Mouse (Mus musculus) hindbrain, embryonic 13.5 days (tissue): ENCODE measurements around the gene Gm43064. TPM values are rescaled to one million over a fixed set of nuclear protein-coding genes. Genes with fewer than 3 reads are reported as not detected.
"Not testable (repeated sequence)": the region's sequence is repeated elsewhere in the genome, so short reads cannot be mapped to it uniquely, and the experiment has no call there.

Experiments used
- ATAC-seq: fragments of 200-750 bp; cut with Nextera tagmentation; 2 replicates; pipeline ENCODE4 v1.8.0; 2017; ENCODE audit warnings: moderate TSS enrichment; ENCODE audit not compliant: low FRiP score
- H3K27ac ChIP-seq: fragments of 300-500 bp; sonication (generic); 2 replicates; pipeline ENCODE4 v1.5.1; 2015; ENCODE audit warnings: inconsistent platforms, mild to moderate bottlenecking, moderate library complexity
- H3K27me3 ChIP-seq: fragments of 300-500 bp; sonication (generic); 2 replicates; pipeline ENCODE4 v1.6.1; 2015; ENCODE audit warnings: mild to moderate bottlenecking, inconsistent platforms
- H3K36me3 ChIP-seq: fragments of 300-500 bp; sonication (generic); 2 replicates; pipeline ENCODE4 v1.6.1; 2015; ENCODE audit warnings: mild to moderate bottlenecking, inconsistent platforms
- H3K4me1 ChIP-seq: fragments of 300-500 bp; sonication (generic); replicated peaks from 2 replicates; pipeline ENCODE4 v1.6.1; 2015; ENCODE audit warnings: inconsistent platforms
- H3K4me2 ChIP-seq: fragments of 300-500 bp; sonication (generic); 2 replicates; pipeline ENCODE4 v1.6.1; 2015; ENCODE audit warnings: inconsistent platforms, mild to moderate bottlenecking, moderate library complexity
- H3K4me3 ChIP-seq: fragments of 300-500 bp; sonication (generic); 2 replicates; pipeline ENCODE4 v1.5.1; 2015; ENCODE audit warnings: mild to moderate bottlenecking, inconsistent platforms
- H3K9ac ChIP-seq: fragments of 300-500 bp; sonication (generic); 2 replicates; pipeline ENCODE4 v1.6.1; 2015; ENCODE audit warnings: mild to moderate bottlenecking, inconsistent platforms
- H3K9me3 ChIP-seq: fragments of 300-500 bp; sonication (generic); 2 replicates; pipeline ENCODE4 v1.6.1; 2016; ENCODE audit warnings: inconsistent platforms
- WGBS: fragments of 180-500 bp; shearing (Covaris S2); methylation state at CpG from one replicate; pipeline ENCODE4 v1.1.7; 2015; 5-methylcytosine and 5-hydroxymethylcytosine counted together
- polyA plus RNA-seq: library from polyadenylated mRNA; unstranded; fragments of >200 nt; fragmentation: Nextera tagmentation; extraction: Ambion mirVana; gene quantifications from 2 replicates; pipeline ENCODE4 v1.2.1, GENCODE M21; 2015

The Gm43064 gene
- polyA plus RNA-seq, 1 experiment from 2014 or later = 0.53 TPM

GRCm38 (mm10) chr3:103805671-103806070 lies 3.7 kb upstream of the Gm43064 start:
- no peak overlapping the region for H3K9ac ChIP-seq
- 95% methylated on average over 1 of the region's 1 CpGs for WGBS

GRCm38 (mm10) chr3:103809799-103810150 lies 402 bp downstream of the Gm43064 start:
- Histone ChIP-seq H3K4me2 (peak overlapping the region; percentile 68), H3K4me3 (peak overlapping the region; percentile 82), H3K9me3 (no peaks in the 10 kb centered on the region), H3K4me1 (peaks cover 18% of the 10 kb centered on the region), H3K9ac (peak overlapping the region; percentile 89), H3K36me3 (peaks cover 22% of the 10 kb centered on the region), H3K27ac (peak overlapping the region; percentile 94), H3K27me3 (no peaks in the 10 kb centered on the region)
- peak; percentile 78 for ATAC-seq
- WGBS = 4% methylated on average over 14 of the region's 14 CpGs

More at GRCm38 (mm10) chr3:103805671-103806070, 3.7 kb upstream of the Gm43064 start:
- Histone ChIP-seq H3K9me3 (no peaks in the 10 kb centered on the region), H3K27me3 (no peaks in the 10 kb centered on the region), H3K27ac (no peak overlapping the region), H3K36me3 (peaks cover 44% of the 10 kb centered on the region), H3K4me3 (no peak overlapping the region), H3K4me2 (no peak overlapping the region), H3K4me1 (peaks cover 18% of the 10 kb centered on the region)
- ATAC-seq = no peak

- H3K4me1 ChIP-seq = peaks cover 18% of the 10 kb centered on the region
- no peak overlapping the region for H3K4me2 ChIP-seq
- no peak overlapping the region for H3K9ac ChIP-seq
- no peaks in the 10 kb centered on the region for H3K27me3 ChIP-seq
- no peak overlapping the region for H3K4me3 ChIP-seq
- WGBS = 90% methylated on average over 6 of the region's 6 CpGs
- H3K27ac ChIP-seq = no peak overlapping the region
- no peaks in the 10 kb centered on the region for H3K9me3 ChIP-seq
- ATAC-seq = no peak
- H3K36me3 ChIP-seq = peaks cover 25% of the 10 kb centered on the region
Observed at GRCm38 (mm10) chr3:103810967-103811366, 1.6 kb downstream of the Gm43064 start.

- H3K4me2 ChIP-seq = no peak overlapping the region
- peaks cover 11% of the 10 kb centered on the region for H3K36me3 ChIP-seq
- H3K4me3 ChIP-seq = no peak overlapping the region
- no peak for ATAC-seq
- H3K9ac ChIP-seq = no peak overlapping the region
- no peak overlapping the region for H3K27ac ChIP-seq
- no peaks in the 10 kb centered on the region for H3K9me3 ChIP-seq
- H3K27me3 ChIP-seq = no peaks in the 10 kb centered on the region
- H3K4me1 ChIP-seq = peaks cover 3% of the 10 kb centered on the region; the same call in 1 of the 2 replicates
Observed at GRCm38 (mm10) chr3:103827548-103827947, 18.2 kb downstream of the Gm43064 start.

GRCm38 (mm10) chr3:103829036-103829435 lies 19.7 kb downstream of the Gm43064 start:
- no peak overlapping the region for H3K9ac ChIP-seq
- H3K4me1 ChIP-seq = no peaks in the 10 kb centered on the region
- H3K27ac ChIP-seq = no peak overlapping the region
- 88% methylated on average over 3 of the region's 3 CpGs for WGBS
- H3K4me3 ChIP-seq = no peak overlapping the region
- no peak for ATAC-seq
- H3K9me3 ChIP-seq = no peaks in the 10 kb centered on the region
- H3K36me3 ChIP-seq = 0 out of 2 replicates have a peak, but pooled peaks cover 4% of the 10 kb centered on the region
- H3K27me3 ChIP-seq = no peaks in the 10 kb centered on the region
- H3K4me2 ChIP-seq = no peak overlapping the region

- not testable (repeated sequence) for ATAC-seq
Observed at GRCm38 (mm10) chr3:103830681-103831080, 21.3 kb downstream of the Gm43064 start.

GRCm38 (mm10) chr3:103831146-103831545 lies 21.8 kb downstream of the Gm43064 start:
- no peak overlapping the region for H3K9ac ChIP-seq
- no peak overlapping the region for H3K4me3 ChIP-seq
- no peaks in the 10 kb centered on the region for H3K27me3 ChIP-seq
- WGBS = 85% methylated on average over 7 of the region's 7 CpGs
- no peak for ATAC-seq
- 0 out of 2 replicates have a peak, but pooled peaks cover 4% of the 10 kb centered on the region for H3K36me3 ChIP-seq
- H3K27ac ChIP-seq = no peak overlapping the region
- no peak overlapping the region for H3K4me2 ChIP-seq
- no peaks in the 10 kb centered on the region for H3K9me3 ChIP-seq
- no peaks in the 10 kb centered on the region for H3K4me1 ChIP-seq

More at GRCm38 (mm10) chr3:103830681-103831080, 21.3 kb downstream of the Gm43064 start:
- not testable (repeated sequence) for H3K4me3 ChIP-seq, H3K4me2 ChIP-seq, H3K9ac ChIP-seq, H3K9me3 ChIP-seq, H3K27me3 ChIP-seq, H3K36me3 ChIP-seq, H3K27ac ChIP-seq, H3K4me1 ChIP-seq
- WGBS = 54% methylated on average over 1 of the region's 1 CpGs

GRCm38 (mm10) chr3:103832426-103832825 lies 23.1 kb downstream of the Gm43064 start, which contains the start of gene Bcl2l15:
Bcl2l15 (plus strand) TSS chr3:103832601.
- Histone ChIP-seq H3K4me3 (no peak within 1 kb of the TSS), H3K4me1 (no peaks in the 10 kb centered on the region), H3K27ac (no peak within 1 kb of the TSS), H3K4me2 (no peak within 1 kb of the TSS), H3K9ac (no peak within 1 kb of the TSS), H3K36me3 (no peaks in the 10 kb centered on the region), H3K9me3 (no peaks in the 10 kb centered on the region), H3K27me3 (no peaks in the 10 kb centered on the region)
- ATAC-seq = no peak

- Histone ChIP-seq H3K9ac (no peak overlapping the region), H3K4me2 (no peak overlapping the region), H3K27ac (no peak overlapping the region), H3K4me1 (no peaks in the 10 kb centered on the region), H3K36me3 (no peaks in the 10 kb centered on the region), H3K4me3 (no peak overlapping the region), H3K27me3 (no peaks in the 10 kb centered on the region), H3K9me3 (no peaks in the 10 kb centered on the region)
- 90% methylated on average over 2 of the region's 2 CpGs for WGBS
- ATAC-seq = no peak
Observed at GRCm38 (mm10) chr3:103834001-103834400, 24.6 kb downstream of the Gm43064 start.

- Histone ChIP-seq H3K36me3 (no peaks in the 10 kb centered on the region), H3K4me3 (no peak overlapping the region), H3K4me2 (no peak overlapping the region), H3K4me1 (no peaks in the 10 kb centered on the region), H3K9ac (no peak overlapping the region), H3K27ac (no peak overlapping the region), H3K9me3 (no peaks in the 10 kb centered on the region), H3K27me3 (no peaks in the 10 kb centered on the region)
- WGBS = 82% methylated on average over 6 of the region's 6 CpGs
- no peak for ATAC-seq
Observed at GRCm38 (mm10) chr3:103835272-103835950, 26.0 kb downstream of the Gm43064 start.

GRCm38 (mm10) chr3:103835951-103836310 lies 26.6 kb downstream of the Gm43064 start:
- no peaks in the 10 kb centered on the region for H3K36me3 ChIP-seq
- 83% methylated on average over 10 of the region's 10 CpGs for WGBS
- no peaks in the 10 kb centered on the region for H3K27me3 ChIP-seq
- no peak overlapping the region for H3K4me2 ChIP-seq
- H3K9ac ChIP-seq = no peak overlapping the region
- no peaks in the 10 kb centered on the region for H3K9me3 ChIP-seq
- H3K4me3 ChIP-seq = no peak overlapping the region
- H3K27ac ChIP-seq = no peak overlapping the region
- H3K4me1 ChIP-seq = no peaks in the 10 kb centered on the region
- no peak for ATAC-seq

GRCm38 (mm10) chr3:103836453-103836852 lies 27.1 kb downstream of the Gm43064 start:
- Histone ChIP-seq H3K27me3 (no peaks in the 10 kb centered on the region), H3K4me3 (no peak overlapping the region), H3K4me2 (no peak overlapping the region), H3K36me3 (no peaks in the 10 kb centered on the region), H3K9me3 (no peaks in the 10 kb centered on the region), H3K9ac (no peak overlapping the region), H3K27ac (no peak overlapping the region), H3K4me1 (no peaks in the 10 kb centered on the region)
- no peak for ATAC-seq
- WGBS = 100% methylated on average over 5 of the region's 5 CpGs

- Histone ChIP-seq H3K27ac (no peak overlapping the region), H3K36me3 (no peaks in the 10 kb centered on the region), H3K4me2 (no peak overlapping the region), H3K4me3 (no peak overlapping the region), H3K4me1 (no peaks in the 10 kb centered on the region), H3K9ac (no peak overlapping the region), H3K27me3 (no peaks in the 10 kb centered on the region), H3K9me3 (0 out of 2 replicates have a peak, but pooled peaks cover 4% of the 10 kb centered on the region)
- no peak for ATAC-seq
- 90% methylated on average over 6 of the region's 6 CpGs for WGBS
Observed at GRCm38 (mm10) chr3:103839711-103840110, 30.3 kb downstream of the Gm43064 start.
